Mouse (Mus musculus) thymus, adult 2 months (tissue): ENCODE measurements around the gene Crhr2.

ENCODE experiments used
- CTCF ChIP-seq: fragments of 200-500 bp; IDR thresholded peaks from 2 replicates; pipeline ENCODE4 v1.5.1; 2012; ENCODE audit warnings: mild to moderate bottlenecking, control low read depth, low read length, moderate library complexity, borderline replicate concordance; ENCODE audit not compliant: control insufficient read depth, poor library complexity, insufficient read depth; ENCODE audit errors: extremely low read depth
- POLR2A ChIP-seq: fragments of 200-500 bp; IDR thresholded peaks from 2 replicates; pipeline ENCODE4 v1.6.1; 2012; ENCODE audit warnings: mild to moderate bottlenecking, low read length, control low read depth, moderate library complexity; ENCODE audit not compliant: control insufficient read depth, poor library complexity, insufficient read depth; ENCODE audit errors: extremely low read depth

DNA sequence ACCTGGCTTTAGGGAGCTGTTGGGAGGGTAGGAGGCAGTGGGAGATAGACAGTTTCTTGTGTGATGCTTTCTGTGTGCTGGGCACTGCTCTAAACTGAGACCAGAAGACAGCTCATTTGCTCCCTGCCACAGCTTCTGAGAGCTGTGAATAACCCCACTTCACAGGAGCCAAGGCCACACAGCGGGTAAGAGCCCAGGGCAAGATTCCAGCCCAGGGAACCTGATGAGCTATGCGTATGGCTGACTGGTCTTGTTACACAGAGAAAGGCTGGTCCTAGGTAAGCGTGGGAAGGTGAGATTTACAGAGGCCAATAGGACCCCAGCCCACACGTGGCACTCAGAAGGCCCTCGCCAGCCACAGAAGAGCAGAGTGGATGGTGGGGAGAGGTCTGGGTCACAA lies 6.2 kb downstream of the Crhr2 start:
- no peak for TF ChIP-seq CTCF
- no peak for TF ChIP-seq POLR2A
